Mouse (Mus musculus) forebrain, embryonic 13.5 days (tissue): Measurements from ENCODE around the gene Olfr49. TPM values are rescaled to one million over a fixed set of nuclear protein-coding genes. Genes with fewer than 3 reads are reported as not detected.
A peak's percentile ranks its signal among the peaks of the same experiment; 100 is the strongest.

Experiments
- ATAC-seq: fragments of 200-750 bp; cut with Nextera tagmentation; 2 replicates; pipeline ENCODE4 v1.8.0; 2017
- H3K27ac ChIP-seq: fragments of 300-500 bp; sonication (generic); 2 replicates; pipeline ENCODE4 v1.5.1; 2015; ENCODE audit warnings: inconsistent platforms, mild to moderate bottlenecking, moderate library complexity
- H3K27me3 ChIP-seq: fragments of 300-500 bp; sonication (generic); 2 replicates; pipeline ENCODE4 v1.6.1; 2015; ENCODE audit warnings: mild to moderate bottlenecking, inconsistent platforms
- H3K36me3 ChIP-seq: fragments of 300-500 bp; sonication (generic); 2 replicates; pipeline ENCODE4 v1.6.1; 2015; ENCODE audit warnings: mild to moderate bottlenecking, inconsistent platforms; ENCODE audit not compliant: poor library complexity, severe bottlenecking
- H3K4me1 ChIP-seq: fragments of 300-500 bp; sonication (generic); 2 replicates; pipeline ENCODE4 v1.6.1; 2015; ENCODE audit warnings: inconsistent platforms
- H3K4me2 ChIP-seq: fragments of 300-500 bp; sonication (generic); 2 replicates; pipeline ENCODE4 v1.6.1; 2015; ENCODE audit warnings: inconsistent platforms, mild to moderate bottlenecking, moderate library complexity
- H3K4me3 ChIP-seq: fragments of 300-500 bp; sonication (generic); 2 replicates; pipeline ENCODE4 v1.5.1; 2015; ENCODE audit warnings: mild to moderate bottlenecking, inconsistent platforms
- H3K9ac ChIP-seq: fragments of 300-500 bp; sonication (generic); 2 replicates; pipeline ENCODE4 v1.6.1; 2015; ENCODE audit warnings: mild to moderate bottlenecking, inconsistent platforms
- H3K9me3 ChIP-seq: fragments of 300-500 bp; sonication (generic); replicated peaks from 2 replicates; pipeline ENCODE4 v1.6.1; 2016; ENCODE audit warnings: inconsistent platforms
- WGBS: fragments of 180-500 bp; shearing (Covaris S2); methylation state at CpG from one replicate; pipeline ENCODE4 v1.1.7; 2015; 5-methylcytosine and 5-hydroxymethylcytosine counted together
- polyA plus RNA-seq: library from polyadenylated mRNA; unstranded; fragments of >200 nt; fragmentation: Nextera tagmentation; extraction: Ambion mirVana; gene quantifications from 2 replicates; pipeline ENCODE4 v1.2.1, GENCODE M21; 2015

Olfr49 gene
- polyA plus RNA-seq, 1 experiment from 2014 or later = not detected

- H3K36me3 ChIP-seq = peaks cover 6% of the 10 kb centered on the region
- WGBS = 91% methylated on average over 3 of the region's 3 CpGs
- H3K27ac ChIP-seq = no peak overlapping the region
- H3K9me3 ChIP-seq = no peaks in the 10 kb centered on the region
- no peak overlapping the region for H3K4me2 ChIP-seq
- H3K4me3 ChIP-seq = no peak overlapping the region
- ATAC-seq = no peak
- no peak overlapping the region for H3K9ac ChIP-seq
- H3K27me3 ChIP-seq = no peaks in the 10 kb centered on the region
- H3K4me1 ChIP-seq = no peaks in the 10 kb centered on the region
These were observed 12.0 kb downstream of the Olfr49 start for GRCm38 (mm10) chr14:54272696-54273095.

GRCm38 (mm10) chr14:54271976-54272606, 12.6 kb downstream of the Olfr49 start:
- Histone ChIP-seq H3K4me3 (no peak overlapping the region), H3K4me1 (no peaks in the 10 kb centered on the region), H3K9me3 (no peaks in the 10 kb centered on the region), H3K4me2 (no peak overlapping the region), H3K36me3 (peaks cover 12% of the 10 kb centered on the region), H3K27me3 (no peaks in the 10 kb centered on the region), H3K9ac (no peak overlapping the region), H3K27ac (no peak overlapping the region)
- no peak for ATAC-seq
- WGBS = 70% methylated on average over 3 of the region's 3 CpGs

GRCm38 (mm10) chr14:54270413-54270812, 14.3 kb downstream of the Olfr49 start:
- Histone ChIP-seq H3K9me3 (no peaks in the 10 kb centered on the region), H3K4me1 (no peaks in the 10 kb centered on the region), H3K36me3 (peaks cover 17% of the 10 kb centered on the region), H3K4me3 (no peak overlapping the region), H3K4me2 (no peak overlapping the region), H3K9ac (no peak overlapping the region), H3K27me3 (no peaks in the 10 kb centered on the region), H3K27ac (no peak overlapping the region)
- 93% methylated on average over 3 of the region's 3 CpGs for WGBS
- no peak for ATAC-seq

GRCm38 (mm10) chr14:54269566-54269965, 15.2 kb downstream of the Olfr49 start:
- no peak overlapping the region for H3K9ac ChIP-seq
- H3K4me2 ChIP-seq = no peak overlapping the region
- H3K27me3 ChIP-seq = no peaks in the 10 kb centered on the region
- no peak overlapping the region for H3K4me3 ChIP-seq
- ATAC-seq = no peak
- peaks cover 17% of the 10 kb centered on the region for H3K36me3 ChIP-seq
- 91% methylated on average over 3 of the region's 3 CpGs for WGBS
- no peak overlapping the region for H3K27ac ChIP-seq
- no peaks in the 10 kb centered on the region for H3K4me1 ChIP-seq
- no peaks in the 10 kb centered on the region for H3K9me3 ChIP-seq

- ATAC-seq = no peak
- WGBS = 95% methylated on average over 10 of the region's 10 CpGs
- Histone ChIP-seq H3K27ac (no peak overlapping the region), H3K9ac (no peak overlapping the region), H3K4me3 (no peak overlapping the region), H3K27me3 (no peaks in the 10 kb centered on the region), H3K36me3 (peaks cover 26% of the 10 kb centered on the region), H3K4me2 (no peak overlapping the region), H3K4me1 (no peaks in the 10 kb centered on the region), H3K9me3 (no peaks in the 10 kb centered on the region)
These were observed 16.8 kb downstream of the Olfr49 start for GRCm38 (mm10) chr14:54267966-54268365.

GRCm38 (mm10) chr14:54265951-54266350, 18.8 kb downstream of the Olfr49 start:
- ATAC-seq = no peak
- Histone ChIP-seq H3K9ac (no peak overlapping the region), H3K4me3 (no peak overlapping the region), H3K4me2 (no peak overlapping the region), H3K36me3 (peaks cover 26% of the 10 kb centered on the region), H3K4me1 (no peaks in the 10 kb centered on the region), H3K27ac (no peak overlapping the region), H3K27me3 (no peaks in the 10 kb centered on the region), H3K9me3 (no peaks in the 10 kb centered on the region)
- 79% methylated on average over 6 of the region's 6 CpGs for WGBS

GRCm38 (mm10) chr14:54265093-54265492, 19.6 kb downstream of the Olfr49 start:
- H3K9ac ChIP-seq = no peak overlapping the region

GRCm38 (mm10) chr14:54264231-54264630, 20.5 kb downstream of the Olfr49 start:
- Histone ChIP-seq H3K4me3 (no peak overlapping the region), H3K36me3 (peaks cover 26% of the 10 kb centered on the region), H3K9me3 (no peaks in the 10 kb centered on the region), H3K27ac (no peak overlapping the region), H3K4me2 (no peak overlapping the region), H3K9ac (no peak overlapping the region), H3K4me1 (peaks cover 15% of the 10 kb centered on the region), H3K27me3 (0 out of 2 replicates have a peak, but pooled peaks cover 4% of the 10 kb centered on the region)
- WGBS = 94% methylated on average over 7 of the region's 7 CpGs
- no peak for ATAC-seq

More at GRCm38 (mm10) chr14:54265093-54265492, 19.6 kb downstream of the Olfr49 start:
- H3K4me2 ChIP-seq = no peak overlapping the region
- ATAC-seq = no peak
- no peaks in the 10 kb centered on the region for H3K9me3 ChIP-seq
- H3K36me3 ChIP-seq = peaks cover 26% of the 10 kb centered on the region
- H3K27me3 ChIP-seq = 0 out of 2 replicates have a peak, but pooled peaks cover 3% of the 10 kb centered on the region
- H3K4me1 ChIP-seq = peaks cover 6% of the 10 kb centered on the region
- H3K4me3 ChIP-seq = no peak overlapping the region
- WGBS = 44% methylated on average over 10 of the region's 10 CpGs
- no peak overlapping the region for H3K27ac ChIP-seq

GRCm38 (mm10) chr14:54263099-54263498, 21.6 kb downstream of the Olfr49 start:
- 92% methylated on average over 6 of the region's 6 CpGs for WGBS
- H3K9me3 ChIP-seq = no peaks in the 10 kb centered on the region

GRCm38 (mm10) chr14:54262622-54263021, 22.1 kb downstream of the Olfr49 start:
- H3K27ac ChIP-seq = no peak overlapping the region
- no peak overlapping the region for H3K9ac ChIP-seq
- peaks cover 22% of the 10 kb centered on the region for H3K4me1 ChIP-seq
- 88% methylated on average over 8 of the region's 8 CpGs for WGBS
- no peaks in the 10 kb centered on the region for H3K9me3 ChIP-seq
- no peak overlapping the region for H3K4me2 ChIP-seq
- no peak overlapping the region for H3K4me3 ChIP-seq
- peaks cover 19% of the 10 kb centered on the region for H3K36me3 ChIP-seq
- H3K27me3 ChIP-seq = 0 out of 2 replicates have a peak, but pooled peaks cover 4% of the 10 kb centered on the region
- no peak for ATAC-seq

More at GRCm38 (mm10) chr14:54263099-54263498, 21.6 kb downstream of the Olfr49 start:
- no peak overlapping the region for H3K9ac ChIP-seq
- ATAC-seq = no peak
- H3K27me3 ChIP-seq = 0 out of 2 replicates have a peak, but pooled peaks cover 4% of the 10 kb centered on the region
- no peak overlapping the region for H3K27ac ChIP-seq
- peaks cover 22% of the 10 kb centered on the region for H3K4me1 ChIP-seq
- peaks cover 24% of the 10 kb centered on the region for H3K36me3 ChIP-seq
- H3K4me3 ChIP-seq = no peak overlapping the region
- H3K4me2 ChIP-seq = no peak overlapping the region

- Histone ChIP-seq H3K4me1 (peaks cover 22% of the 10 kb centered on the region), H3K27me3 (0 out of 2 replicates have a peak, but pooled peaks cover 4% of the 10 kb centered on the region), H3K9me3 (no peaks in the 10 kb centered on the region), H3K9ac (no peak overlapping the region), H3K27ac (no peak overlapping the region), H3K4me2 (no peak overlapping the region), H3K36me3 (0 out of 2 replicates have a peak, but pooled peaks cover 8% of the 10 kb centered on the region), H3K4me3 (no peak overlapping the region)
- ATAC-seq = no peak
- 94% methylated on average over 2 of the region's 2 CpGs for WGBS
These were observed 23.4 kb downstream of the Olfr49 start for GRCm38 (mm10) chr14:54261386-54261785.

- Histone ChIP-seq H3K9me3 (no peaks in the 10 kb centered on the region), H3K4me2 (peak overlapping the region; percentile 88), H3K4me3 (peak overlapping the region; percentile 53), H3K27ac (no peak overlapping the region), H3K27me3 (0 out of 2 replicates have a peak, but pooled peaks cover 4% of the 10 kb centered on the region), H3K36me3 (0 out of 2 replicates have a peak, but pooled peaks cover 8% of the 10 kb centered on the region), H3K4me1 (peaks cover 22% of the 10 kb centered on the region), H3K9ac (no peak overlapping the region)
- no peak for ATAC-seq
- 73% methylated on average over 2 of the region's 2 CpGs for WGBS
These were observed 24.5 kb downstream of the Olfr49 start for GRCm38 (mm10) chr14:54260196-54260595.
